Mouse (Mus musculus): Measurements from ENCODE around the gene Zfc3h1.

Gene Zfc3h1

DNA sequence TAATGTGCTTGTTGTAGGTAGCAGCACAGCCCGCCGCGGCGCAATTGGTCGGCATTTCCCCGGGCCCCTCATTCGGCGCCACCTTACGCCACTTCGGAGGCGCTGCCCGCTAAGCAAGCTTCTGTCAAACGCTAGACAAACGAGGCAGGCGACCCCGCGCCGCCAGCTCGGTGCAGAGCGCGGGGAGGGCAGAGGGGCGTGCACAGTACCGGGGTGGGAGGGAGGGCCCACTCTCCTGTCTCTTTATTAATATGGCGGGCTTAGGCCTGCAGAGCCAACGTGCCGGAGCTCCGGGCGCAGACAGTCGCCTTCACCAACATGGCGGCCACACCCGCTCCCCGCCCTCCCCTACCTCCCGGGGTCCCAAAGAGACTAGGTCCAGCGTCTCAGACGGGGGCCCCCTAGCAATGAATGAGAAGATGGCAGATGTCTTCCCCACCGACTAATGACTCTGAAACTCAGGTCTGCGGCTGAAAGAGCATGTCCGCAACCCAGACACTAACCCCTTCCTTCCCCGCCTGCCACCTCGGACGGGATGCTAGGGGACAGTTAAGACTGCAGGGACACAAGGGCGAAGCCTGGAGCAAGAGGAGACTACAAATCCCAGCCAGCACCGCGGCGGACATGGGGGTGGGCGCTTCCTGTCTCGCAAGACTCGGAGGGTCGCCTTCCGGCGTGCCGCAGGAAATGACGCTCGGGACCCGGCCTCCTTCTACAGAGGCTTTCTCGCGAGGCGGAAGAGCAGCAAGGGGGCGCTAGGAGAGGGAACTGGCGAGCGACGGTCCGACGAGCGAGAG, at the start of gene Zfc3h1, which contains the start of gene Thap2:
Zfc3h1 (plus strand) TSS at position 739 of the 797 bp plus-strand sequence.
Thap2 (minus strand) TSS at position 223 of the 797 bp plus-strand sequence.
- peak; percentile 98 to 99 for DNase-seq

DNA sequence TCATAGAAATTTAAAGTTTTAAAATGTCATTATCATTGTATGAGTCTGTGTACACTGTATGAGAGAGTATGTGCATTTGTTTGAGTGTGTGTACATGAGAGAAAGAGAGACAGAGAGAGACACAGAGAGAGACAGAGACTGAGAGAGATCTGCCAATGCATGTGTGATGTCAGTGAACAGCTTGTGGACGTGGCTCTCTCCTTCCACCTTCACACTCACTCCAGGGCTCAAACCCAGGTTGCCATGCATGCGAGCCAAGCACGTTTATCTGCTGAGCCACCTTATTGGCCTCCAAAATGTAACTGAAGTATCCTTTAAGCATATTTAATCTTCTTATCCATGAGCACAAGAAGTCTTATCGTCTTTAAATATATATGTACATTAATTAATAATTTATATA, 47.9 kb upstream of the Zfc3h1 start:
- DNase-seq = no peak

DNA sequence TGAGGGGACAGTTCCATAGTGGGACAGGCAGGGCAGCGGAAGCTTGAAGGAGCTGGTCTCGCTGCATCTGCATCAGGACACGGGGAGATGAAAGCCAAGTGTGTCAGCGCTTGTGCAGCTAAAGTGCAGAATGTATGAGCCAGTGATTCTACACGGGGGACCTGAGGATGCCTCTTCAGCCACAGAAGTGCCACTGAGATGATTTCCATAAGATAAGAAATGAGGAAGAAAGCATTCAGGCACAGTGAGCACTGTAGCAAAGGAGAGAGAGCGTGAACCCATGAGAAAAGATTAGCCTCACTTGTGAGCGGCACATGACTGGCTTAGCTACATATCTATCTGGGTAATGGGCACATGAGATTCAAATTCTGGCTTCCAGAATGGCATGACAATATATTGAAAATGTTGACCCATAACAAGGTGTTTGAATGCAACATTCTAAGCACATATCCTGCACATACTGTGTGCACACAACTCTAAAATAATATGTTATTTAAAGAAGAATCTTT, 44.9 kb upstream of the Zfc3h1 start:
- DNase-seq = no peak

DNA sequence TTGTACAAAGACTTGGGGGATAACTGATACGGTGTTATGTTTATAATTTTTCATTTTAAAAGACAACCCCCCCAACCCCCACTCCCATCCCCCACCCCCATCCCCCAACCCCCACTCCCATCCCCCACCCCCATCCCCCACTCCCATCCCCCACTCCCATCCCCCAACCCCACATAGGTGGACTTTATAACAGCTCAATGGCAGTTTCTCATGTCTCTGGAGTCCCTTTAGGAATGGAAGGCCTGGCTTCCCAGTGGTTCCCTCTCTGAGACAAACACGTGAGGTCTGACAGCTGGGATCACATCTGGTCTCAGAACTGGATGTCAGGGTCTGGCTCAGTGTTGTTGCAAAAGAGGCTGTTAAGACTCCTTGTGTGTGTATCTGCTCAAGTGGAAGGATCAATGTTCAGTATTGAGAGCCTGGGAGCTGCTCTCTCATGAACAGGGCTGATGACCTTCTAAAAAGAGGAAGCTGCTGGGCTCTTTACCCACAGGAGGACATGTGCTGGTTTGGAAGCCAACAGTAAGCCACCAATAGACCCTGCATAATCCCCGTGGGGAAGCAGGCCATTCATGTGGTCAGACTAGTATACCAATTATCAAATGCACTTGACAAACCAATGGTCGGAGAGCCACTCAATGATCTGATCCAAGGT, 41.9 kb upstream of the Zfc3h1 start:
- DNase-seq = no peak

DNA sequence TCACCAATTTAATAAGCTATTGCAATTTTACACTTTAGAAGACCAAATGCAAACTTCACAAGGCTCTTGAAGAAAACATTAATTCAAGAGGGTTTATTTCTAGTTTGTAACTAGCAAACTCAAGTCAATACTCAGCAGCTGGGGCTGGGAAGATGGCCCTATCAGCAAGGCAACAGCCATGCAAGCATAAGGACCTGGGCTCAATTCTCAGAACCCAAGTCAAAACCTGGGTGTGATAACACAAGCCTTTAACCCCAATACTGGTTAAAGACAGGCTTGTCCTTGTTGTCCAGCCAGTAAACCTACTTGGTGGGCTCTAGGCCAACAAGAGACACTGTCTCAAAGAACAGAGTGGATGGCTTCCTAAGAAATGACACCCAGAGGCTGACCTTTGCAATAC, 38.3 kb upstream of the Zfc3h1 start:
- no peak for DNase-seq

DNA sequence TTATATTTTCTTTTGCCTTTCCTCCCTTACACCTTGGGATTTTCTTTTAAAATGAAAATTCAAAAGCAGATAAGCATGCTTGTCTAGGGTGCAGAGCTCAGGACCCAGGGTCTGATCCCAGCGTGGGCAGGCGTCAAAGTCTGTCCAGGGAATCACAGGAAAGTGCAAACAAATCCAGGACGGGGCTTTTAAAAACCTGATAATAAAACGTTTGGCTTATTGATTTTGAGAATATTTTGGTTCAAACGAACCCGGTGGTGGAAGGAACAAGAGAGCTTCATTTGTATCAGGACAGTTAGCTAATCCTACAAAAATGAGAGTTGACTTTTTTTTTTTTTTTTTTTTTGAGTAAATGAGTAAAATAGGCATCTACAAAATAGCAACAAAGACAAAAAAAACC, 36.6 kb upstream of the Zfc3h1 start:
- no peak for DNase-seq

DNA sequence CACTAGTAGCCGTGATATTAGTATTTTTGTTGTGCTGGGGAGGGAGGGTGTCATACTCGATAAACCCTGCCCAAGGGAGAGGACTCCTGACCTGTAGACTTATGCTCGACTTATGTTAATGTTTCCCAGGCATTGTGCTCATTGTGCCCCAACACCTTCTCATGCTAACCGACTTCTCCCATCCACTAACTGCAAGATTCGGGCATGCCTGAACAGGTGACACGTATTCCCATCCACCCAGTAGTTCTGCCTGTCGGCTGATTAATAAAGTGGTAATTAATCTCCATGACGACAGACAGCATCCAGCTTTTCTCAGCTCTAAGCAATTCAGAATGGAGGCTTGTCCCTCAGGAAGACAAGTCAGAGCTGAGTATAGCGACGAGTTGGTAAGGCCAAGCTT, 35.7 kb upstream of the Zfc3h1 start:
- no peak for DNase-seq

DNA sequence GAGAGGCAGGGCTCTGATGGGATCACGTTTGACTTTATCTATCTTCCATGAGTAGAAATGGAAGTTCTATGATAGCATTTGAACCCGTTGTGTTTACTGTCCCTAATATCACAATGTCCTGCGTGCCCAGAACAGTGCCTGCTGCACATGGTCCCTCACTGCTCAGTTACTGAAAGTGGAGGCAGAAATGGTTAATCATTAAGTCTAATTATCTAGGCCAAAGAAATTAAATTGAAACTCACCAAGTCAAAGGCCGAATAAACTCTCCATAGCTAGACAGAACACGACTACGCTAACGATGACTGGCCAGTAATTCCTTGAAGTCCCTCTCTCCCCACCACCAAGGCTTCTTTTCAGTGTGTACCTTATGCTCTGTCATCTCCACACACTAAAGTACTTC, 35.2 kb upstream of the Zfc3h1 start:
- no peak for DNase-seq

DNA sequence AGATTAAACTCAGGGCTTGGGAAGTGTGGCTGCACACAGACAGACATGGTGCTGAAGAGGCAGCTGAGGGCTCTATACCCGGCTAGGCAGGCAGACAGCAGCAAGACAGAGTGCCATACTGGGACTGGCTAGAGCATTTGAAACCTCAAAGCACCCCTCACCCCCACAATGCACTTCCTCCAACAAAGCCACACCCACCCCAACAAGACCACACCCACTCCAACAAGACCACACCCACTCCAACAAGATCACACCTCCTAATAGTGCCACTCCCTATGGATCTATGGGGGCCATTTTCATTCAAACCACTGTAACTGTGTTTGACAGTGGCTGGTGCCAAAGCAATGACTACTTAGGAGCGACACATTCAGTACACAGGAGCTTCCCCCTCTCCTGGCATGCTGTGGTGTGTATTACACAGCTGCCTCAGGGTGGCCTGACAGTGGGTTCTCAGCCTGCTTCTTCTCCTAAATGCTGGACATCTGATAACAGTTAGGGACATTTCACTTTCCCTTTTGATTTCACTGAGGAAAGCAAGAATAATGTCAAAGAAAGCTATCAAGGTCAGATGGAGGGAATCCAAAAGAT, 33.9 kb upstream of the Zfc3h1 start:
- DNase-seq = no peak

DNA sequence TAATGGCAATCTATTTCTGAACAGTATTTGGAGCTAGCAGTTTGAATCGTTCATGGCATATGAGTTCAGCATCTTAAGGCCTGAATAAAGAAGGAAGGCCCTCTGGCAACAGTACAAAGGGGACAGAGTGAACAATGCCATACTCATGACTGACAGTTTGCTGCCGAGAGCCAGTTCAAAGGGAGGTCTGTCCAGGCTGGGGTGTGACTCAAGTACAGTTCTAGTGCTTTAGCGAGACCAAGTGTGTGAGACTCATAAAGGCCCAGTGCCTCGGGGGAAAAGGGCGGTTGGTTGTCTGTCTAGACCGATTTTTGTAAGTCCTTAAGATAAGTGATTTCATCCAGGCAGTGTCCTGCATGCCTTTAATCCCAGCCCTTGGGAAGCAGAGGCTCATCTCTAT, 30.2 kb upstream of the Zfc3h1 start:
- DNase-seq = no peak

DNA sequence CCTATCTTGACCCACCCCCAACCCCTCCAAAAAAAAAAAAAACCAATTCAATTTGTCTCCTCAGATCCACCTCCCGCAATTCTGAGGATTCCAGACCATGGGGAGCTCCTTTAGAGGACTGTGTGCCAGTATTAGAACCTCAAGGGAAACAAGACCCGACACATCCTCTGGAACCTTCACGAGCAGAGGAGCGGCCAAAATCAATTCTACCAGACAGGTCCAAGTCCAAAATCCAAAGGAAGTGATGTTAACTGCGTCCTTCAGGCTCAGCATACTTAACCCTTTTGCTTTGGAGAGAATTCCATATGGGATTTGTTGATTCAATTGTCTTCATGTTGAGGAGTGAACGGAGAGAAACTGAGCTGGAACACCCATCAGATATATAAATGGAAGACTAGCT, 29.7 kb upstream of the Zfc3h1 start:
- no peak for DNase-seq

DNA sequence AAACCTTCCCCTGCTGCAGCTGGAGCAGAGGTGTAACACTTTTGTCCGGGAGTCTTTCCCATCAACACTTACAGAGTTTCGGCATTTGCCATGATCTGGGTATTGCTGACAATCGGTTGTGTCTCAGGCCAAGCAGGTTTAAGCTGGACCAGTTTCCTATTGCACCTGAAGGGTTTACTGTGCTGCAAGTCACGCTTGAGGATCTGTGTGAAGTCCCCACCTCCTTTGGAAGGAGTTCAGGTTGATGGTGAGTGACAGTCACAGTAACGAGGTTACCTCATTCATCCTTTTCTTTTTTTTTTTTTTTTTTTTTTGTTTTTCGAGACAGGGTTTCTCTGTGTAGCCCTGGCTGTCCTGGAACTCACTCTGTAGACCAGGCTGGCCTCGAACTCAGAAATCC, 28.7 kb upstream of the Zfc3h1 start:
- no peak for DNase-seq

DNA sequence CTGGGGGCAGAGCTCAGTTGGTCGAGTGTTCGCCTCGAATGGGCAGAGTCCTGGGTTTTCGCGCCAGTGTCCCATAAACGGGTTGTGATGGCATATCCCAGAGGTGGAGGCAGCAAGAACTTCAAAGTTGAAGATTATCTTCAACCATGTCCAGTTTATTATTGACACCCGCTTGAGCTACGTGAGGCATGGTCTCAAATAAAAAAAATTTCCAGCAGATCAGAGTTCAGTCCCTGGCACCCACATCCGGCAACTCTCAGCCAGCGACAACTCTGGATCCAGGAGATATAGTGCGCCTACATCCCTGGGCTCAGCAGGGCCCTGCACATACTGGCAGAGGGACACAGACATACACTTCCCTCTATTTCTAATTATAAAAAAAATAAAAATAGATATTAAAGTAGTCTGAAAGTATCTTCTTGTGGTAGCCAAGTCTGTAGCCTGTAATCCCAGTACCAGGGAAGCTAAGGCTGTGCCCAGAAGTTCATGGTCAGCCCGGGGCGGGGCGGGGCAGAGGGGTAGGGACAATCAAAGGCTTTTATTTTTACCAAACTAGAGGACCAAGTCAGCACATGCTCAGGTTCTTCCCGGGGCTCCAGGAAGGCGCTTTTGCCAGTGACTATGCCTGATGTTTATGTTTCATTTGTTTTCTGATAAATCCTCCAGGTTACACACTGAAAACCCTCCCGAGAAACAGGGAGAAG, 26.4 kb upstream of the Zfc3h1 start:
- no peak for DNase-seq

DNA sequence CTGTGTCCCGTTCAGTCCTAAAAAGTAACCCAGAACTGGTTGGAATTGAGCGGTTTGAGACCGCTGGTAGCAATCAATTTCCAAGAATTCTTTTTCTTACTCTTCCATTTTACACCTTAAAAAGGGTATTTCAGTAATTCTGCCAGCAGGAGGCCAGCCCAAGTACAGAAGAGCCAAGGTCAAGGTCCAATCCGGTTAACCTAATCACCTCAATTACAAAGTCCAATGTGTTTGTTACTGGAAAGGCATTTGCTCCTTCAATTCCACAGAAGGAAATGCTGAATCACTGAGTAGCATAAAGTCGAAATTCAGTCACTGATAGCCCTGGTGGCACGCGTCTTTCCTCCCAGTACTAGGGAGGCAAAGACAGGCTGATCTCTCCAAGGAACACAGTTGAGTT, 25.7 kb upstream of the Zfc3h1 start:
- no peak for DNase-seq

DNA sequence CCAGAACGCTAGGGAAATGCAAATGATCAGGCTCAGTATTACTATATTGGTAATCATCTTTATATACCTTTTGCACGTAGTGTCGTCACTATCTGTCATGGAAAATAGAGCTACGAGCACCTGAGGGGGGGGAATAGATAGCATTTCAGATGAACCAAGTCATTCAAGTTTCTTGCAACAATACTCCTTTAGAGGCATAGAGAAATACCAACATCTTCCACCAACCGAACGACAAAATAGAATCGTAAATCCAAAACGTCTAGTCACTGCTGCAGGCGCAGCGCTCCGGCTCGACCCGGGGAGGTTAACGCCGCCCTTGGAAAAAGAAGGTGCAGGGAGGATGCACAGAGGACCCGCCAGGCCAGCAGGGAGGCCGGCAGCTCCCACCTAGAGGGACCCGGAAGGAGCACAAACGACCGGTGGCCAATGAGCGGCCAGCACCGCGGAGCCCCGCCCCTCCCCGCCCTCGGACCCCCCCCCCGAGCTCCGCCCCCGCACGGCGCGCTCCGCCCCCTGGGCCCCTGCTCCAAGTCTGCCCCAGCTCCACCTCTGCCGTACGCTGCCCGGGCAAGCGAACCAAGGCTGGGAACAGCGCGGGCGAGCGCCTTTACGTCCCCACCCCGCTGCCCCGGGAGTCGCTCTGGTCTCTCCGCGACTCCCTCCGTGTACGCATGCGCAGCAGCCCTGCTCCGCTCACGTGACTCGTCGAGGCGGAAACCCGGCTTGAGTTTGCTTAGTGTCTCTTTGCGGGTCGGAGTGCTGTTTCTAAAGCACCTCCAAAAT, 22.7 kb upstream of the Zfc3h1 start, which contains the start of gene Tmem19:
Tmem19 (minus strand) TSS at position 662 of the 783 bp plus-strand sequence.
- peak; percentile 97 to 99 for DNase-seq

DNA sequence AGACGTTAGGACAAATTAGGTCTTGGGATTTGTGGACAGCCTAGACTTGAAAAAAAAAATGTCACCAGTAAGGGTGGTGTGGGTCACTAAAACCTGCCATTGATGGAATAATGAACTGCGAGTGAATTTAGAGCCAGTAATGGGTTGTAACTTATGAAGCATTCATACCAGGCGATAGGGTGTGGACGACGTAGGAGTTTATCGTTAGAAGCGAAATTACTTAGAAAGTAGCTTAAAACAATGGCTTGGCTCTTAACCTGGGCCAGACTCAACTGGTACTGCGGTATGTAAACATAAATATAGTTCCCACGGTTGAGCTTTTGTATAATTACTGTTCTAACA, 22.2 kb upstream of the Zfc3h1 start:
- DNase-seq = no peak

DNA sequence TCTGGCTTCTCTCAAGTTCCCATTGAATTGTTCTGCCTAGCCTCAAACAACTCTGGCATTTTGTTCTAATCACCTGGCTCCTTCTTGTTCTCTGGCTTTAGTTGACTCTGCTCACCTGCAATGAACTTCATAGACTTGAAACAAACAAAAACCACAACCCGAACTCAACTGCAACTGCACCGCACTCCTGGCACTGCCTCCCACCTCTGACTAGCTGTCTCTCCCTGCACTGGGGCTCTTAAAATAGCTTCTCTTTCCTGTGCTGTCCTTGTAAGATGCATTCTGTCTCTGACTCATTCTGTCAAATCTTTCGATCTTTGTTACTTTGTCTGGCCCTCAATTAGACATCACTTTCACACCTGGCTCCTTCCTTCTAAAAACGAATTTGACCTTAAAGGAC, 21.6 kb upstream of the Zfc3h1 start:
- no peak for DNase-seq

DNA sequence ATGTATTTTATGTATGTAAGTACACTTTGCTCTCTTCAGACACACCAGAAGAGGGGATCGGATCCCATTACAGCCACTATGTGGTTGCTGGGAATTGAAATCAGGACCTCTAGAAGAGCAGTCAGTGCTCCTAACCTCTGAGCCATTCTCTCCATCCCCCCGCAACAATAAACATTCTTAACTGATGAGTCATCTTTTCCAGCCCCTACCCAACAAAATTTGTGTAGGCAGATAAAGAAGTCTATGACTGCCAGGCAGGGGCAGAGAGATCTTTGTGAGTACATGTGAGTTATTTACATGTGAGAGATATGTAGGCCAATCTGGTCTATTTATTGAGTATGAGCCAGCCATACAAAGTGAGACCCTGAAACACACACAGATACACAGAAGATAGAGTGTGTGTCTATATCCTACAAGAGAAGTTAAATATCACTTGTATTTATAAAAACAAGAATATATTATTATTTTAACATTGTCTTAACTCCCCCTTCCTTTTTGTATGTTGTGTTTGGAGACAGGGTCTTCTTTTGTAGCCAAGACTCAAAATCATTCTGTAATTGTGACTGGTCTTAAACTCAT, 3.2 kb upstream of the Zfc3h1 start:
- DNase-seq = no peak

DNA sequence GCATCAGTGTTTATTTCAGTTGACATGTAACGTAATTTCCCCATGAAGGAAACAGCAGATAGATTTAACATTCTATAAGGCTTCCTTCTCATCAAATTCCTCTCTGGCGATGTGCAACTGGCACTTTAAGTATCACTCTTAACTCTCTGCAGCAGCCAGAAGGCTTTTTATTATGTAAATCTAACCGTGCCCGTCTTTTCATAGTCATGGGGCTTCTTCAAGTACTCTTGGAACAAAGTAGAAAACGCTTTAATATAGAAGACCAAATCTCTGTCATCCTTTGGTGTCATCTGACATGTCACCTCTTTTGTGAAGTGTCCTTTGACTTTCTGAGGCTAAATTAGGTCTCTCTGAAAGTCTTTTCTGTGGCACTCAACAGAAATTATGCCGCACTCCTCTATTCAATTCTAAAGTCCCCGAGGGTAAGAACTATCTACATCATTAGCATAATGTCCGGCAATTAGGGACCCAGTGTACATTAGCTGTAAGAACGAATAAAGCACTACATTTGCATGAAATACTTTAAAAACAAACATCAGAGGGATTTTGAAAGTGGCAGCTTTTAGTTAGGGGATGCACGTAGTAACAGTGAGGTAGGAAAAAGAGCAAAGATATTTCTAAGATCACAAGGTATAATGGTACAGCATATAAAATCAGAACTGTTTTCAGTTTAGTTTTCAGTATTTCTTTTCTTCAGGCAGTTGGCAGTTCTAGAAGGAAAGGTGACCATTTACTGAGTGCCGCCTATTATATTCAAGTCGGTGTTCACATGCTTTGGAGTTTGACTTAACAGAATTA, 1.7 kb upstream of the Zfc3h1 start:
- no peak for DNase-seq

DNA sequence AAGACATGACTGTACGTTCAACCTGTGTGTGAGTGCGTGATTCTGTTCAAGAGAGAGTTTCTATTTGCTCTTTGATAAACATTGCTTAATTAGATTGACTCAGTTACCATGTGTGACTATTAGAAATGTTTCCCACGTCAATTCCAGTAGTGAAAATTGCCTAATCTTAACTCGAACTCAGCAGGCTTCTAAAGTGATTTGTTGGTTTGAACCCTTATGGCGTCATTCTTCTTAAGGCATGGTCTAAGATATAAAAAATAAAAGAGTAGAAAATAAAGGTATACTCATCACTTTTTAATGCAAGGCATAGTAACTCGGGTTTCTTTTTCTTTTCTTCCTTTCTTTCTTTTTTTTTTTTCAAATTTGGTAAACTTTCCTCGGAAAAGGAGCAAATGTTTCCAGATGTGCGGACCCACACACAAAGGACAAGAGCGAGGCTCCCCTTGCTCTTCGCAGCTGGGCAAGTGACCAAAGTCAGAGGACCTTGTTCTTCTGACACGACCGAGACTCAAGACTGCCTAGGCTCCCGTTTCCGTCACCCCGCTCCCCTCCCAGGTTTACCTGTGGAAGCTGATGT, 1.0 kb upstream of the Zfc3h1 start:
- no peak for DNase-seq

All from cerebellum, postnatal 25 days (tissue).